Mouse (Mus musculus) CH12F3 (cell line): ENCODE measurements around the gene Evc2.

Experiments used
- in situ Hi-C: fragments of 300-500 bp; cut with MboI; formaldehyde crosslinking; loops from 2 replicates; pipeline ENCODE4 v1.14.3; 2020; ENCODE audit warnings: low sequenced_read_pairs

The Evc2 gene

DNA sequence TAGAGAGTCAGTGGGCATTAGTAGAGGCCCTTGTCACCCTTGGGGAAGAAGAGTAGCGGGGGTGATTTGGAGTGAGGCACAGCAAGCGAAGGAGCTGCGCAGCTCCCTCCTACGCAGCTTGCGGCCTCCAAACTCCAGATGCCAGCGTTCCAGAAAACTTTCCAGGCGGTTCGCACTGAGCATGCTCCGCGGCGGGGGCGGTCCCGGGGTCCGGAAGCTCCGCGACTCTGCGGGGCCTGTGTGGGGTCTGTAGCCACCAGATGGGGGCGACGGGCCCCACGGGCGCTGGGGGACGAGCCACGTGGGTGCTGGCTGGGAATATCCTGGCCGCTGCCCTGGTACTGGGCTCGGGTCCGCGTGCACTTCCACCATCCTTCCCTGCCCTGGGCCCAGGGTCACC lies at the start of gene Evc2:
Gene Evc2 (plus strand): TSS at position 212 of the 400 bp plus-strand sequence.
- in situ Hi-C loops: no loop called here

DNA sequence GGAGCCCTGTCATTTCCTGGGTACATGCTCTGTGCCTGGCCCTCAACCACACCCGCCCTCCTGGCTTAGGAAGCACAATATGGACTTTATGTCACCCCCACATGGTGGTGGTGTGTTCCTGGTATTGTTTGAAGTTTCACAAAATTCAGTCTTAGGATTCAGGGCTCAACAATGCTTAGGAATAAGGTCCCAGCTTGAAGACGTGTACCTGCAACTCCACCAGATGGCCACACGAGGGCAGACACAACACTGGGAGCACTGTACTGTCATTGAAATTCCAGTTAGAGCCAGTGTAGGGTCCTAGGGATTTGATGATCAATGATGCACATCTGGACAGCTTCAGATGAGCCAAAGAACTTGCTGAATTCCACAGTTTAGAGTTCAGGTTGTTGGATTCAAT lies 49.1 kb upstream of the Evc2 start:
- in situ Hi-C loops: loop anchor here (25.0 kb wide), 1 partner anchor 798 kb away; no protein-coding TSS in a partner anchor

DNA sequence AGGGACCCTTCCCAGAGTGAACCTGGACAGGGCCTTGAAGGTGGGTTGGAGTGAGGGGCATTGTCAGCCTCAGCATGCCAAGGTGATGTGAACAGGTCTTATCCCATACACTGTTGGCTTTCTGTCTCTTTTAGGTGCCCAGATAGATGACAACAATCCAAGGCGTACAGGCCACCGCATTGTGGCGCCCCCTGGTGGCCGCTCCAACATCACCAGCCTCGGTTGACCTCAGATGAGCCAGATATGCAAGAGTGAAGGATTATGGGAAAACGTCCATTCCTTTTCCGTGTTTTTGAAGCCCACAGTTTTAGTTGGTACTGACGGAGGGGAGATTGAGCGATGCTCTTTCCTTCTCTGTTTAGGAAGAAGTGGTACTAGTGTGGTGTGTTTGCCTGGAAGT lies 47.3 kb upstream of the Evc2 start:
- in situ Hi-C loops: loop anchor here (25.0 kb wide), 1 partner anchor 796 kb away; no protein-coding TSS in a partner anchor

DNA sequence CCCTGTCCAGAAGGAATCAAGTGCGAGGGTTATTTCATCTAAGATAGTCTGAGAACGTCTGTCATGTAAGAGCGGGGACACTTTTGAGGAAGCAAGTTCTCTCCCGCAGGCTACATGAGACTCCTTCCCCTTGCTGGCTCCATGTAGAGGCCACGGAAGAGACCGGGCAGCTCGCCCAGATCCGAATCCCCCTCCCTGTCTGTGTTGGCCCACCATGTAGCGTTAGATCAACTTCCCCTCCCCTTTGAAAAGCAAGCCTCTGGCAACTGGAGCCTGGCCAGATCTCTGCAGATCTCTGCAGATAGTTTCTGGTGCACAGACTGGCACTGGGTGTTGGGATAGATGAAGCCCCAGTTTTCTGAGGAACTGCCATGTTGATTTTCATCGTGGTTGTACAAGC lies 41.6 kb upstream of the Evc2 start:
- in situ Hi-C loops: loop anchor here (25.0 kb wide), 1 partner anchor 791 kb away; no protein-coding TSS in a partner anchor

DNA sequence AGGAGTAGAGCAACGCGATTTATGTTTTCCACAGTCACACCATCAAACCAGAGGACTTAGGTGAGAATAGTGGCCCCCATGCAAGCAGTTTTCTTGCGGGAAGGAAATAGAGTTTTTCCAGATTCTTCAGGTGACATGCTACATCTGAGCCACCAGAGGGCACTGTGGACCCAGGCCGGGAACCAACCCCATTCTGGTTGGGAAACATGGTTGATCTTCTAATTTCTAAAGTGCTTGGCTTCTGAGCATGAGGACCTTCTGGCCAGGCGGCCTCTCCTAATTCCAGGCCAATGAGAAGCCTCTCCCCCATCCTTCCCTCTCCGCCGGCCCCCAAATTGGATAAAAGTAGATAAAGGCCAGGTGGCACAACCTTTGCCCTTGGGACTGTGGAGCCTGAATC lies 39.9 kb upstream of the Evc2 start:
- in situ Hi-C loops: loop anchor here (25.0 kb wide), 1 partner anchor 789 kb away; no protein-coding TSS in a partner anchor

DNA sequence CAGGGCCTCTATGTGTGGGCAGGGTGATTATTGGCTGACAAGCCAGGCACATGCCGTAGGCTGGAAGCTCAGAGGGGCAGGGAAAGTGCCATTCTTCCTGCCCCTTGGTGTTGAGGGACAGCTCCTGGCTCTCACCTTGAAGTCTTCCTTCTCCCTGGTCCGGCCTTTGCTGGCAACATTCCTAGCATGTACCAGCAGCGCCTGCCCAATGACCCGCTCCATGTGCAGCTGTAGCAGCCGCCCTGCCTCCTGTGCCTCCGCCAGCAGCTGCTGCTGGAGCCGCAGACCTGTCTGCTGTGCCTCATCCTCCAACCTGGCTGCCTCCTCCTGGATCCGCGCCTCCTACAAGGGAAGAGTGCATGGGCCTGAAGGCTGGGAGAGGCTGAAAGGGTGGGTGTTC lies 28.3 kb upstream of the Evc2 start:
- in situ Hi-C loops: no loop called here

DNA sequence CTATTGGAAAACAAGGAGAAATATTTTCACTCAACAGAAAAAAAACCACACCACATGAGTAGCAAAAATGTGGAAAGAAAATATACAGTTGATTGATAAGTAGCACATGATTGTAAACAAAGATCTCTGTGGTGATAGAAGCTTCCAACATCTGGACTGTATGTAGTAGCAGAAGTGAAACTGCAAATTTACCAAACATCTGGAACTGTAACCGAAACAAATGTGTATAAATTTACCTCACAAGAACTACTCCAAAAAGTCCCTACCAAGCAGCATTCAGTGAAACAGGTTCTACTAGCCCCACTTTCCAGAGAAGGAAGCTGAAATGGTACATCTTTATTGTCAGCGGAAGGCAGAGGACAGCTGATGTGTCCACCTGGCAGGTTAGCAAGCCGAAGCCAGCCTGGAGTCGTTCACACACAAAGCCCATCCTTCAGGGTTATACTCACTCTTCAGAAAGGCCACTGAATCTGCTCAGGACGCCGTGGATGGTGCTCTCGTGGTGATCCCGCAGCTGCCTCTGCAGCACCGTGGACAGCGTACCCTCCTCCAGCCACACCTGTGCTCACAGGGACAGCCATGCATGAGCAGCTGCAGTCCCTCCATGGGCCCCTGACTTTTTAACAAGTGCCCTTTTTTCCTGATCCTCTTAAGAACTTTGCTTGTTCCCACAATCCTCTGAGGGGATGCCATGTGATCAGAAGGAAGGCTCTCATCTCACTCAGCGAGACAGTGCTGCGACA lies 25.1 kb upstream of the Evc2 start:
- in situ Hi-C loops: no loop called here

DNA sequence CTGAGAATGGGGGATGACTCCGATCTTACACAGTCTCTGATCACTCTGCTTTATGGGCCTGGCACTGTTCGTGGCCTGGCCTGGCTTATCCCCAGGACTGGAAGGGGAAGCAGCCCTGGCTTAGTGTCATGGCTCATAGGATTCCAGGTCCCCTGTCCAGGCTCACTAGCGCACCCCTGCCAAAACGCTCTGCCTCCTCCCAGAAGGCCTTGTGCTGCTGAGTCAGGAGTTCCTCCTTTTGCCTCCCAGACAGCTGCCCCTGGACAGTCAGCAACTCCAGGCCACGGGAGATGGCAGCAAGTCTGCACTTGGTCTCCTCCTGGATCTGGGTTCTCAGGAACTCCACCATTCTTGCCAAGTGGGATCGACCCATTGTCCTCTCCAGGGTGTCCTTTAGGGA lies 19.6 kb upstream of the Evc2 start:
- in situ Hi-C loops: no loop called here

DNA sequence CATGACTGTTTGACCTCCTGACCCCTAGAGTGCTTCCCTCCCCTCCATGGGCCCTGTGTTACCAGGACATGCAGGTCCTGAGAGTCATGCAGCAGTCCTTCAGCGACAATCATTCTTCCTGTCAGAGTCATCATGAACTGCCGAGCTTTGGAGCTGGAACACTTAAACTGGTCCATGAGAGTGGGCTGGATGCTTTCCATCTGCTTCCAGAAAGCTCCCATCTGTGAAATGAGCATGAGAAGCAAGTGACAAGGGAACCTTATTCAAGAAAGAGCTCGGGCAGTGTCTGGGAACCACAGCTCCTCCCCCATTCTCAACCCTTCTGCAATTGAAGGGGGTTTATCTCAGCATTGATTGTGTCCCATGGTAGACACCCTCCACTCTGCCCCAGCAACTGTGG lies 18.1 kb upstream of the Evc2 start:
- in situ Hi-C loops: no loop called here

DNA sequence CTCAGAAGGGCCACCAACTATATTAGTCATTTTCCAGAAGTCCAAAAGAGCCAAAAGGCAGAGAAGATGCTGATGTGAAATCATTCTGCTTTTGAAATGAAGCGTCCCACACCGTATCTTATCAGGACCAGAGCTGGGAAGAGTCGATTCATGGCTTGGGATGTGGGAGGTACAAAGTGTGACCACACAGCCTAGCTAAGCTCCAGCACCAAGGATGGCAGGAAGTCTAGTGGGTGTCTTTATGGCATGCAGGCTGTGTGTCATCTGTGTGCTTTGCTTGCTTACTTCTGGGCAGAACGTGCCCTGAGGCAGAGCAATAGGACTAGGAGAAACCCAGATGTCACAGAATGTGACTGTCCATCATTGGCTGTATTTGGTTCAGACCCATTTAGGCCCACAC lies 17.5 kb upstream of the Evc2 start:
- in situ Hi-C loops: no loop called here

DNA sequence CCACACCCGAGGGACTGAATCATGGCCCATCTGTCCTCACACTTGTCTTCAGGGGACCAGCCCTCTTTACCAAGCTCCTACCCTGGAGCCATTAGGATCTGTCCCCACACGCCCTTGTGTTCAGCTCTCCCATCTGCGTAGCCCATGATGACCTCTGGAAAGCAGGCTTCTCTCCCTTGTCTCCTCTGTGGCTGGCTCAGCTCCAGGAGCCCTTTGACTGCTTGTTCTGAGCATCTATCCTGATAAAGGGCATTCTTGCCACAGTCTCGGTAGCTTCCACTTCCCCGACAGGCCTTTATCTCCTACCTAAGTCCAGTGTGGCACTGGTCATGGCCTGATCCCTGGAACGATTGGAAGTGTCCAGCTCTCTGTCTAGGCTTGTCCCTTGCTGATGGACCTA lies 11.6 kb upstream of the Evc2 start:
- in situ Hi-C loops: no loop called here

DNA sequence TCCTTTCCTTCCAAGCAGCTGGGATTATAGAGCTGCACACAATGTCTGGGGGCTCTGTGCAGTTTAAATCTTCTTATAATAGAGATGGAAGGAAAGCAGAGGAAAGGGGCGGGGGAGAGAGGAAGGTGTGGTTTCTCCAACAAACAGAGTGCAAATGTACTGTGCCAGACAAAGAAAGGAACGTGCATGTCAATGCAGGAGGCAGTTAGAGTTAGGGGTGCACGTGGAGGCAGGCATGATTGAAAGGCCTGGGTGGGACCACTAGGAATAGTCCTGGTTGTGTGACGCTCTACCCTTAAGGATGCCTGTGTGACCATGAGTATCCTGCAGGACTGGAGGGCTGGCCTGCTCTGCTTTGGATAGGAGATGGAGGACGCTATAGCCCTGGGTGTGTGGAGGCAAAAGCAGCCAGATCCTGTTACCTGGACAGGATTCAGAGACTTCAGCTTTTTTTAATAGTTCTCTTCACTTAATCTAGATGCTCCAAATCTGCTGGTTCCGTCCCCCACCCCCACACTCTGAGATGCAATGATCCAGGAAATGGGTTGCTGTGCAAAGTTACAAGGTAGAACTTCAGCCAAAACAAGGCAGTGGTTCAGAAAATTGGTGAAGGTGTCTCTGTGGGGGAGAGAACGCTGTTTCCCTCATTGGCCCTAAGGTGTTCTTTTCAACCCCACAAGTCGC lies 7.7 kb upstream of the Evc2 start:
- in situ Hi-C loops: no loop called here

DNA sequence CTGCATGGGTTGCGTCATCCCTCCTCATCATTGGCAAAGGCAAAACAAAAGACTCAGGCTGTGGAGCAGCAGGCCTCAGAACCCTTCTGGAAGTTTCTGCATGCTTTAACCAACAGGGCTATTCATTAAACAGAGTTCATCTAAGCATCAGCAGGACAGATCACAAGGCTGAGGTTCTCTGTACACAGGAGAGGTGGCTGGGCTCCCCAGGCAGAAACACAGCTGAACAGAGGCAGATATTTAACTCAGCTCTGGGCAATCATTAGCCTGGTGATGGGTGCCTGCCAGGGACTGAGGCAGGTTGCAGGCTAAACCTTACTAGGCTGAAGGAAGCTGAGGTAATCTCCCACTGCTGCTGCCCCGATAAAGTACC lies 7.2 kb upstream of the Evc2 start:
- in situ Hi-C loops: no loop called here

DNA sequence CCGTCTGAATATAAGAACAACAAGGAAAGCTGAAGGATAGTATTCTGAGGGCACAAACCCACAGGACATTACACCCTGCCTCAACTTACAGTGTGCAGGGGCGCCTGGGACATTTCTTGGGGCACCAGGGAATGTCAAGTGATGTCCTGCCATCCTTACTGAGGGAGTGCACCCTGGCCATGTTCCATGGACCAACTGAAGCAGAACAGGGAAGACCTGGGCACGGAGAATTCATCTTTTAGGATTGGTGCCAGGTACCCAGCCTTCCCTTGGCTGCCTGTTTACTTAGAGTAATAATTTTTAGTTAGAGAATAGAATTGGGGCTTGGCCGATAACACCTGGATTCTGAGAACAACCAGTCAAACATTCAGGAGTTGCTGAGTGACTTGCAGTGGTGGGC lies 6.2 kb upstream of the Evc2 start:
- in situ Hi-C loops: no loop called here

DNA sequence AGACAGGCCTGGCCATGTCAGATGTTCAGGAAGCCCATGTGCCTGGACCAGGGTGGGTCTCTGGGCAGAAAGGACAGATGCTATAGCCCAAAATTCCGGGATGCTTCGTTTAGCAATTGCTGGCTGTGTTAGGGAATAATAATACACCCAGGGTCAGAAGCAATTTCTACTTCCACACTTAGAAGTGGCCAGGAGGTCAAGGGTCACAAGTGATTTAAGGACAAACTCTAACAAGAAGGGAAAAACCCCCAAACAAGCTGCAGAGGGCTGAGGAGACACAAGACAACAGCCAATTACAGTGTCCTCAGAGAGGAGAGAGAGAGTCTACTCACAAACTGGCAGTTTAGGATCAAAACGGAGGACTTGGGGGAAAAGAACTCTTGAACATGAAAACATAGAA lies 3.2 kb upstream of the Evc2 start:
- in situ Hi-C loops: no loop called here

DNA sequence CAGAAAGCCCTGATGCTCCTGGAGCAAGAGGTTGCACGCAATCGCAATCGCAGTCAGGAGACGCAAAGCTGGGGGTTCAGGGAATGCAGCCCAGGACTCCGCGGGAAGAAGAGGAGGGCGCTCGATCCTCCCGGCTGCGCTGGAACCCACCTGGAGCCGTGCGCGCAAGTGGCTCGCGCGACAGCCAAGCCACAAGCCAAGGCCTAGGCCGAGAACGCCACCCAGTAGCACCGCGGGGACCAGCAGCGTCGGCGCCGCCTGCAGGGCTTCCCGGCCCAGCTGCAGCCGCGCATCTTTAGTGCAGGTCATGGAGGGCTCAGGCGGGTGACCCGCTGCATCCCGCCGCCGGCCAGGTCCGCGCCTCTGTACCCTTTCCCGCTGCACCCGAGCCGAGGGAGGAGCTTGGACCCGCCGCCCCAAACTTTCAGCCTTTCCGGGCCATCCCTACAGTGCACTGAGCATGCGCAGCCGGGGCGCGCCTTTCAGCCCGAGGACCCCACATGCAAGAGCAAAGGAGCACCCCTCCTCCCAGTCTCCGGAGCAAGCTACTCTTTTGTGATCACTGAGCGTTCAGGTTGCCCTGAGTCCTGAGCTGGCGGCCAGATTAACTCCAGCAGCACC lies 1.7 kb upstream of the Evc2 start, which contains the start of gene Evc:
Gene Evc (minus strand): TSS at position 410 of the 621 bp plus-strand sequence.
- in situ Hi-C loops: no loop called here

DNA sequence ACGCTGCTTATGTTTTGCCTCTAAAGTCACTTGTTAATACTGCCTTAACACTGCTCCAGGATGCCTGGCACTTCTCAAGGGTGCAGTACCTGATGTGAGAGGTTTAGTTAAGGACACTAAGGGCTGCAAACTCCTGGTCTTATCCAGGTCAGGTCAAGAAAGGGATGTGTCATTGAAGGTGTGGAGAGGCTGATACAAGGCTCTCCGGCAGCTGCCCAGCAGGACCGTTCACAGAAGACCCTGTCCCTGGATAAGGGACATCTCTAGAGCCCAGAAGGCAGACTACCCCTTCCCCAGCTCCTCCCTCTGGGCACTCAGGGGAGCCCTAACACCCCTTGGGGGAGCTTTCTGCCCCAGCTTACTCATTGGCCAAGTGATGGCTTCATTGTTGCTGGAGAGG lies 603 bp upstream of the Evc2 start:
- in situ Hi-C loops: no loop called here

DNA sequence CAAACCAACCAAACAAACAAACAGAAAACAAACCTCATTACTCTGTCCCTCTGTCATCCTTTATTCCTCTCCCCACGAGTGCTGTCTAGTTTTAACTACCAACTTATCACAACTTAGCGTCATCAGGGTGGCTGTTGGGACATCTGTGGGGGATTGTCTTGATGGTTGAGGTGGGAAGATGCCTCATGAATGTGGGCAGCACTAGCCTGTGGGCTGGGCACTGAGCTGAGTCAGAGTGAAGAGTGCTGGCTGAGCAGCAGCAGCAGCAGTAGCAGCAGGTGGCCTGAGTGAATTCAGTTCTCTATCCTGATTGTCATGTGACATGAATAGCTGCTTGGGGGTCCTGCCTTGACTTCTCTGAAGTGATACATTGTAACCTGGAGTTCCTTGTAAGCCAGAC lies 5.7 kb downstream of the Evc2 start:
- in situ Hi-C loops: no loop called here

DNA sequence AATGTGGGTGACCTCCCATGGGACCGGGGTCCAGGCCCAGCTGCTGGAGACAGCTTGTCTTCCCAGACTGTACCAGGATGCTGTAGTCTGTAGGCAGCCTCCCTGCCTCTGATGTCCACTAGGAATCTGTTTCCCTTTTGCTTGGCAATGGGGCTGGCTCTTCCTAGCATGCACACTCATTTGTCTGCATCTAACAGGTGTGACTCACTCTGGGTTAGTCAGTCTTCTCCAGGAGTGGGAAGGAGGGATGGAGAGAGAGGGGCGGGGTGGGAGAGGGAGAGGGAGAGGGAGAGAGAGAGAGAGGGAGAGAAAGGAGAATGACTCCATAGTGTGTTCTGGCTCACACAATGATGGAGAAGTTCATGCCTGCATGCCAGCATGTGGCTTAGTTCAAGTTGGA lies 13.5 kb downstream of the Evc2 start:
- in situ Hi-C loops: no loop called here

DNA sequence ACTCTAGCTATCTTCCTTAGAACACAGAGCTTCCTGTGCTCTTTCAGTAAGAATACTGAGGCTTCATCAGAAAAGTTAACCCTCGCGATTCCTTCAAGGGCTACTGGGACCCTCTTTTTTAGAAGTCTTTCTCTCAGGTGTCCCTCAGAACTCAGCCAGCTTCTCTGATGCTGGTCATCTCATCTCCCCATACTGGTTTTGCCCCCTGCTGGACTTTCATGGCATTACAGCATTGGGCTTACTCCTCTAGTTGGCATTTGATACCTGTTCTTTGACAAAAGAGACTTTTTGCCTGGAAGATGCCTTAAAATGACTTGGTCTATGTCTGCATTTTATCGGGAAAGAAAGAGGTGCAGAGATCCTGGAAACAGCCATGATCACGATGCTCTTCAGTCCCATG lies 16.1 kb downstream of the Evc2 start:
- in situ Hi-C loops: no loop called here

DNA sequence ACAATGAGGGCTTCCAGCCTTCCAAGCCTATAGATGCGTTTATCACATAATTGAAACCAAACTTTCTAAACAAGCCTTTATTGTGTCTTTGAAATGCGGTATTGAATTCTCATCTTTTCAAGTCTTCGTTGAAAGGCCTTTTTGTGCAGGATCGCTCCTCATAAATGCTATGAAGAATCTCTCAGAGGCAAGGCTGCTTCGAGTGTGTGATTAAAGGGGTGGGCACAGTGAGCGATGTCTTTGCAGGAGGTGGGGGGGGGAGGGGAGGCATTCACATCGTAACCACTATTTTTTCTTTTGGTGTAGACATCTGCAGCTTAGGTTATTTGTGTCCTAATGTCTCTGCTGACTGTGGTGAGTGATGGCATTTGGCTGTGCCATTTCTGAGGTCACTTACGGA lies 17.7 kb downstream of the Evc2 start:
- in situ Hi-C loops: no loop called here

DNA sequence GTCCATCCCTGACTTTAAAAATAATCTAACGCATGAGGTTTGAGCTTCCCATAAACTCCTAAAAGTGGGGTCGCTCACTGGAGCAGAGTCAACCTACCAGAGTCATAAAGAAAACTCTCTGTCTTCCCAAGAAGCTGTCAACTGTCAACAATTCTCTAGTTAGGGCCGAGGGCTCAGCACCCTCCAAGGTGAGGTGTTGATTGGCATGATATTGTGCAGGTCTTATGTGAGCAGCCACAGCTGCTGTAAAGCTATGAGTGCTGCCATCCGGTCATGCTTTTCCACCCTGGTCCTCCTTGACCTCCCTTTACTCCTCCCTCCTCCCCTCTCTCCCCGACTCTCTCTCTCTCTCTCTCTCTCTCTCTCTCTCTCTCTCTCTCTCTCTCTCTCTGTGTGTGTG lies 24.3 kb downstream of the Evc2 start:
- in situ Hi-C loops: no loop called here
